Mouse (Mus musculus): ENCODE data around the gene Pde4d. TPM values are rescaled to one million over a fixed set of nuclear protein-coding genes. Genes with fewer than 3 reads are reported as not detected.

The Pde4d gene
- polyA plus RNA-seq, 1 experiment: not detected

GRCm38 (mm10) chr13:109233911-109234613 is 784.3 kb downstream of the Pde4d start:
- TF ChIP-seq POLR2A (IDR thresholded peaks at IDR 0.05; ENCODE audit: insufficient read depth, low read depth, low read length) (no peak), CTCF (IDR thresholded peaks at IDR 0.05; ENCODE audit: insufficient read depth, low read depth, low read length) (no peak)
- H3K4me3 ChIP-seq (ENCODE audit: insufficient read depth, low read depth, low read length): no peak overlapping the region
- 61% methylated on average over 5 of the region's 5 CpGs for WGBS
- no peak overlapping the region for H3K27ac ChIP-seq (ENCODE audit: insufficient read depth, low read depth, low read length)
- peaks cover 8% of the 10 kb centered on the region; the same call in 1 of the 2 replicates for H3K4me1 ChIP-seq (ENCODE audit: control insufficient read depth, insufficient read depth, low read length)

- no peak for TF ChIP-seq CTCF (IDR thresholded peaks at IDR 0.05; ENCODE audit: insufficient read depth, low read depth, low read length)
- TF ChIP-seq POLR2A (IDR thresholded peaks at IDR 0.05; ENCODE audit: insufficient read depth, low read depth, low read length): no peak
- H3K4me3 ChIP-seq (ENCODE audit: insufficient read depth, low read depth, low read length): no peak overlapping the region
- H3K27ac ChIP-seq (ENCODE audit: insufficient read depth, low read depth, low read length): no peak overlapping the region
- 60% methylated on average over 4 of the region's 4 CpGs for whole genome bisulfite sequencing
- H3K4me1 ChIP-seq (ENCODE audit: control insufficient read depth, insufficient read depth, low read length): peaks cover 5% of the 10 kb centered on the region
Measured at GRCm38 (mm10) chr13:109236047-109236446, 786.3 kb downstream of the Pde4d start.

DNA sequence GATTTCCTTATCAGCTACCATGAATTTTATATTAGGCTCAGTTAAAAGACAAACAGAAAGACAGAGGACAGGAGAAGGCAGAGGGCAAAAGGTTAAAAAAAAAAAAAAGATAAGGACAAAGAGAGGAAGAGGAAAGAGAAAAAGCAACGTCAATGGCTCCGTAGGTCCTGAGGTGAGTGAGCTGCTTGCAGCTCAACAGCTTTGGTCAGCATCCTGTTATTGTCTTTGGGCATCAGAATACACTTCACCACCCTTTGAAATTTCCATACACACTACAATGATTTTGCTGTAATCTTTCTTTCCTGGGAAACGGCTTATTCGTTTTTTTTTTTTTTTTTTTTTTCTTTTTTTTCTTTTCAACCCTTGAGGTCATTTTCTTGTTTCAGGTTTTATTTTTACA is 788.9 kb downstream of the Pde4d start:
- H3K4me3 ChIP-seq (ENCODE audit: insufficient read depth, low read depth, low read length): no peak overlapping the region
- TF ChIP-seq CTCF (IDR thresholded peaks at IDR 0.05; ENCODE audit: insufficient read depth, low read depth, low read length) (no peak), POLR2A (IDR thresholded peaks at IDR 0.05; ENCODE audit: insufficient read depth, low read depth, low read length) (no peak)
- H3K4me1 ChIP-seq (ENCODE audit: control insufficient read depth, insufficient read depth, low read length): peaks cover 6% of the 10 kb centered on the region
- no peak overlapping the region for H3K27ac ChIP-seq (ENCODE audit: insufficient read depth, low read depth, low read length)
- WGBS: 77% methylated on average over 4 of the region's 4 CpGs

GRCm38 (mm10) chr13:109239296-109239695 is 789.5 kb downstream of the Pde4d start:
- peaks cover 6% of the 10 kb centered on the region for H3K4me1 ChIP-seq (ENCODE audit: control insufficient read depth, insufficient read depth, low read length)
- H3K27ac ChIP-seq (ENCODE audit: insufficient read depth, low read depth, low read length): no peak overlapping the region
- no peak overlapping the region for H3K4me3 ChIP-seq (ENCODE audit: insufficient read depth, low read depth, low read length)
- TF ChIP-seq CTCF (IDR thresholded peaks at IDR 0.05; ENCODE audit: insufficient read depth, low read depth, low read length): no peak
- no peak for TF ChIP-seq POLR2A (IDR thresholded peaks at IDR 0.05; ENCODE audit: insufficient read depth, low read depth, low read length)
- WGBS: 60% methylated on average over 11 of the region's 11 CpGs

GRCm38 (mm10) chr13:109242456-109243050 is 792.8 kb downstream of the Pde4d start:
- H3K4me1 ChIP-seq (ENCODE audit: control insufficient read depth, insufficient read depth, low read length): peaks cover 5% of the 10 kb centered on the region
- H3K4me3 ChIP-seq (ENCODE audit: insufficient read depth, low read depth, low read length): no peak overlapping the region
- H3K27ac ChIP-seq (ENCODE audit: insufficient read depth, low read depth, low read length): no peak overlapping the region
- WGBS: 31% methylated on average over 9 of the region's 9 CpGs
- TF ChIP-seq CTCF (IDR thresholded peaks at IDR 0.05; ENCODE audit: insufficient read depth, low read depth, low read length) (no peak), POLR2A (IDR thresholded peaks at IDR 0.05; ENCODE audit: insufficient read depth, low read depth, low read length) (no peak)

DNA sequence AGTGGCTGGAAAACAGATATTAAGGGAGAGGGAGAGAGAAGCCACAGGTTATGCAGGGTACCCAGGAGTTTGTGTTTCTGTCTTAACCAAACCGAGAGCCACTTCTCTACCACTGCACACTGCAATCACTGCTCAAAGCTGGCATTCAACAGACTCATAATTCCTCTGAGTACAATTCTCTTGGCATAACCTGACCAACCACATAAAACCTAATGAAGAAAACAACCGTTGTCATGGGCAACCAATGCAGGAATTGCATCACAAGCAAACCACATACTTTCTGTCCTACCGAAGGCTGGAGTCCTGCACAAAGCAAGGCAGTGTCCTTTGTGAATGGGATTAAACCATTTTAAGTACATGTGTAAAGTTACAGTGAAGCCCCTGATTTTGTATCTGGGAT is 793.4 kb downstream of the Pde4d start:
- WGBS: 40% methylated on average over 3 of the region's 3 CpGs
- Histone ChIP-seq H3K4me1 (ENCODE audit: control insufficient read depth, insufficient read depth, low read length) (peaks cover 5% of the 10 kb centered on the region), H3K27ac (ENCODE audit: insufficient read depth, low read depth, low read length) (no peak overlapping the region), H3K4me3 (ENCODE audit: insufficient read depth, low read depth, low read length) (no peak overlapping the region)
- no peak for TF ChIP-seq POLR2A (IDR thresholded peaks at IDR 0.05; ENCODE audit: insufficient read depth, low read depth, low read length)
- no peak for TF ChIP-seq CTCF (IDR thresholded peaks at IDR 0.05; ENCODE audit: insufficient read depth, low read depth, low read length)

GRCm38 (mm10) chr13:109247061-109247460 is 797.3 kb downstream of the Pde4d start:
- Histone ChIP-seq H3K4me1 (ENCODE audit: control insufficient read depth, insufficient read depth, low read length) (peaks cover 5% of the 10 kb centered on the region), H3K4me3 (ENCODE audit: insufficient read depth, low read depth, low read length) (no peak overlapping the region), H3K27ac (ENCODE audit: insufficient read depth, low read depth, low read length) (no peak overlapping the region)
- TF ChIP-seq POLR2A (IDR thresholded peaks at IDR 0.05; ENCODE audit: insufficient read depth, low read depth, low read length) (no peak), CTCF (IDR thresholded peaks at IDR 0.05; ENCODE audit: insufficient read depth, low read depth, low read length) (no peak)
- 94% methylated on average over 4 of the region's 4 CpGs for WGBS

- Histone ChIP-seq H3K4me1 (ENCODE audit: control insufficient read depth, insufficient read depth, low read length) (peaks cover 2% of the 10 kb centered on the region; the same call in 1 of the 2 replicates), H3K4me3 (ENCODE audit: insufficient read depth, low read depth, low read length) (no peak overlapping the region), H3K27ac (ENCODE audit: insufficient read depth, low read depth, low read length) (no peak overlapping the region)
- TF ChIP-seq POLR2A (IDR thresholded peaks at IDR 0.05; ENCODE audit: insufficient read depth, low read depth, low read length) (no peak), CTCF (IDR thresholded peaks at IDR 0.05; ENCODE audit: insufficient read depth, low read depth, low read length) (no peak)
Measured at GRCm38 (mm10) chr13:109249315-109249714, 799.6 kb downstream of the Pde4d start.

DNA sequence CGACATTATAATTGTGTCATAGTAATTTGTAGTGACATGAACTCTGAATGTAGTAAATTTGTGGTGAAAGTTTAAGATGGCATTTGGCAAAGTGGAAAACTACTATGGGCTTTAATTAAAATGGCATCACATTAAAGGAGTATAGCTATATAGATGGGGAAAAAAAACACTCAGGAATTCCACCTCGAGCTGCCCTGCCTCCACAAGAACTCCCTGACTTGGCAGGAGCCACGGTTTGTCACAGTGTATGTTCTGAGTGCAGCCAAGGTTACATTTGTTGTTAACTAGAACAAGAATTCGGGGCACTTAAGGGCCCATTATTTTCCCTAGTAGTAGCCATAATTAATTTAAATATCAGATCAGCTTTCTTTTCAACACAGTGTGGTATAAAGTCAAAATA is 805.9 kb downstream of the Pde4d start:
- 55% methylated on average over 4 of the region's 4 CpGs for WGBS
- H3K4me3 ChIP-seq (ENCODE audit: insufficient read depth, low read depth, low read length): no peak overlapping the region
- 0 out of 2 replicates have a peak, but pooled peaks cover under 1% of the 10 kb centered on the region for H3K4me1 ChIP-seq (ENCODE audit: control insufficient read depth, insufficient read depth, low read length)
- H3K27ac ChIP-seq (ENCODE audit: insufficient read depth, low read depth, low read length): no peak overlapping the region
- TF ChIP-seq CTCF (IDR thresholded peaks at IDR 0.05; ENCODE audit: insufficient read depth, low read depth, low read length): no peak
- TF ChIP-seq POLR2A (IDR thresholded peaks at IDR 0.05; ENCODE audit: insufficient read depth, low read depth, low read length): no peak
